Mouse (Mus musculus): ENCODE measurements around the gene Hist1h2bg. TPM values are rescaled to one million over a fixed set of nuclear protein-coding genes. Genes with fewer than 3 reads are reported as not detected.

Gene Hist1h2bg
- total and polyA plus RNA-seq, 3 experiments = 14.7 to 2,580 TPM; not detected in 1

DNA sequence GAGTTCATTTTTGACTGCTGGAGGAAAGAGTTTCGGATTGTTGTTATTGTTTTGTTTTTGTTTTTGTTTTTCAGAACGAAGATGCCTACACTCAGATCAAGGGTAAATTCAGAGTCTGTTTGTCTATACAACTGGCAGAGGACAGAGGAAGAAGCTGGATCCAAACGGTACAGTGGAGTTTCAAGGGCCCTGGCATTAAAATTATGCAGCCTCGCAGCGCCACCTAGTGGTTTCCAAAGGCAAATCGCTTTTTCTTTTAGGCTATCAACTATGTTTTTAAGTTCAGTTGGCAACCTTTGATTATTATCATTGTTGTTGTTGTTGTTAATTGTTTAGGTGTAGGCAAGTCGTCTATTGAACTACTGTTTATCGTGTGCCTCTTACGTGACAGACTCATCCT is 26.8 kb downstream of the Hist1h2bg start:
- 0 out of 4 replicates have a peak overlapping the region, but pooled peaks of 1 of the 2 experiments have one; percentile 19 for H3K4me3 ChIP-seq (ENCODE audit: control insufficient read depth in 1 of 2, insufficient read depth in 1 of 2, low read depth in 2 of 2, low read length in 2 of 2)
- peak; percentile 89 for DNase-seq (ENCODE audit: low read depth, low spot score)
- peaks cover 0 to 28% of the 10 kb centered on the region in 2 experiments; a peak in 2 of 4 replicates for H3K36me3 ChIP-seq (ENCODE audit: control insufficient read depth in 1 of 2, insufficient read depth in 2 of 2, low read length in 2 of 2)
- H3K27ac ChIP-seq (ENCODE audit: control insufficient read depth, low read depth, low read length) = no peak overlapping the region
- peaks cover 15 to 26% of the 10 kb centered on the region in 2 experiments for H3K4me1 ChIP-seq (ENCODE audit: control insufficient read depth in 1 of 2, insufficient read depth in 2 of 2, low read length in 2 of 2)
- H3K79me2 ChIP-seq (ENCODE audit: control insufficient read depth, insufficient read depth, low read length, poor library complexity) = no peaks in the 10 kb centered on the region
- peak overlapping the region; percentile 34; the same call in 1 of the 2 replicates for H3K9ac ChIP-seq (ENCODE audit: control insufficient read depth, low read depth, low read length, poor library complexity, severe bottlenecking)
- no peaks in the 10 kb centered on the region for H3K9me3 ChIP-seq (replicated peaks; ENCODE audit: insufficient read depth, low read length)
- no peaks in the 10 kb centered on the region for H3K27me3 ChIP-seq (ENCODE audit: control insufficient read depth in 1 of 2, insufficient read depth in 2 of 2, low read length in 2 of 2)
- TF ChIP-seq RAD21 (IDR thresholded peaks at IDR 0.05; ENCODE audit: low read depth, low read length) = peak; percentile 98
- TF ChIP-seq USF1 (IDR thresholded peaks at IDR 0.05; ENCODE audit: low read depth, low read length) = no peak
- no peak for TF ChIP-seq POLR2AphosphoS5 (IDR thresholded peaks at IDR 0.05; ENCODE audit: borderline replicate concordance, low read depth, low read length)
- TF ChIP-seq MAX (IDR thresholded peaks at IDR 0.05; ENCODE audit: low read length) = no peak
- TF ChIP-seq ZKSCAN1 (IDR thresholded peaks at IDR 0.05; ENCODE audit: low read depth, low read length) = no peak
- TF ChIP-seq TAL1 (IDR thresholded peaks at IDR 0.05; ENCODE audit: low read length) = no peak
- TF ChIP-seq POLR2AphosphoS2 (IDR thresholded peaks at IDR 0.05; ENCODE audit: low read length) = no peak
- TF ChIP-seq ZC3H11A (IDR thresholded peaks at IDR 0.05; ENCODE audit: low read depth, low read length) = peak; percentile 85
- TF ChIP-seq ZMIZ1 (IDR thresholded peaks at IDR 0.05; ENCODE audit: low read depth, low read length) = no peak
- peak; percentile 76 for TF ChIP-seq SMC3 (IDR thresholded peaks at IDR 0.05; ENCODE audit: low read depth, low read length)
- peak; percentile 27; the same call in 1 of the 2 replicates for TF ChIP-seq GATA1 (IDR thresholded peaks at IDR 0.05; ENCODE audit: low read depth, low read length)
- TF ChIP-seq RCOR1 (IDR thresholded peaks at IDR 0.05; ENCODE audit: low read depth, low read length) = no peak
- no peak for TF ChIP-seq POLR2A (IDR thresholded peaks at IDR 0.05; ENCODE audit: control insufficient read depth in 1 of 2, insufficient read depth in 1 of 2, low read depth in 1 of 2, low read length in 2 of 2, poor library complexity in 1 of 2)
- TF ChIP-seq NELFE (IDR thresholded peaks at IDR 0.05; ENCODE audit: low read depth, low read length) = no peak
- no peak for TF ChIP-seq MAFK (IDR thresholded peaks at IDR 0.05; ENCODE audit: borderline replicate concordance, low read depth, low read length)
- TF ChIP-seq SIN3A (IDR thresholded peaks at IDR 0.05; ENCODE audit: low read length) = peak; percentile 70
- TF ChIP-seq NRF1 (IDR thresholded peaks at IDR 0.05; ENCODE audit: insufficient read depth, low read depth, low read length, poor library complexity, severe bottlenecking) = no peak
- no peak for TF ChIP-seq TCF12 (IDR thresholded peaks at IDR 0.05; ENCODE audit: low read depth, low read length)
- no peak for TF ChIP-seq KAT2A (conservative IDR thresholded peaks at IDR 0.05; ENCODE audit: low read depth, low read length)
- no peak for TF ChIP-seq MYB (IDR thresholded peaks at IDR 0.05; ENCODE audit: low read depth, low read length)
- TF ChIP-seq USF2 (IDR thresholded peaks at IDR 0.05; ENCODE audit: borderline replicate concordance in 1 of 2, insufficient read depth in 1 of 2, low read depth in 1 of 2, low read length in 2 of 2) = no peak
- TF ChIP-seq ELF1 (IDR thresholded peaks at IDR 0.05; ENCODE audit: low read depth, low read length) = 0 out of 2 replicates have a peak, but pooled peaks have one; percentile 24
- no peak for TF ChIP-seq MEF2A (IDR thresholded peaks at IDR 0.05; ENCODE audit: extremely low read depth, insufficient replicate concordance, low read depth, low read length, poor library complexity, severe bottlenecking)
- no peak for TF ChIP-seq HCFC1 (IDR thresholded peaks at IDR 0.05; ENCODE audit: low read depth, low read length)
- no peak for TF ChIP-seq MYC (IDR thresholded peaks at IDR 0.05; ENCODE audit: low read depth, low read length)
- TF ChIP-seq GABPA (IDR thresholded peaks at IDR 0.05; ENCODE audit: low read depth, low read length) = no peak
- no peak for TF ChIP-seq ETS1 (IDR thresholded peaks at IDR 0.05; ENCODE audit: low read depth, low read length)
- TF ChIP-seq CHD2 (IDR thresholded peaks at IDR 0.05; ENCODE audit: low read length) = no peak
- no peak for TF ChIP-seq UBTF (IDR thresholded peaks at IDR 0.05; ENCODE audit: borderline replicate concordance, insufficient read depth, low read depth, low read length)
- TF ChIP-seq TBP (IDR thresholded peaks at IDR 0.05; ENCODE audit: low read depth, low read length) = peak; percentile 53; the same call in 1 of the 2 replicates
- no peak for TF ChIP-seq CHD1 (IDR thresholded peaks at IDR 0.05; ENCODE audit: low read depth, low read length)
- no peak for TF ChIP-seq MAZ (IDR thresholded peaks at IDR 0.05; ENCODE audit: low read depth, low read length)
- TF ChIP-seq ZNF384 (IDR thresholded peaks at IDR 0.05; ENCODE audit: low read depth, low read length) = 0 out of 2 replicates have a peak, but pooled peaks have one; percentile 18
- TF ChIP-seq CTCF (IDR thresholded peaks at IDR 0.05 in 2 of 3, conservative IDR thresholded peaks at IDR 0.05 in 1 of 3; ENCODE audit: control insufficient read depth in 1 of 3, insufficient read depth in 1 of 3, low read depth in 2 of 3, low read length in 3 of 3, poor library complexity in 1 of 3, severe bottlenecking in 1 of 3) = peak; percentile 75 to 88 (median 77)
- no peak for TF ChIP-seq E2F4 (IDR thresholded peaks at IDR 0.05; ENCODE audit: borderline replicate concordance, low read depth, low read length)
- no peak for TF ChIP-seq JUND (IDR thresholded peaks at IDR 0.05; ENCODE audit: low read depth, low read length)
- no peak for TF ChIP-seq EP300 (IDR thresholded peaks at IDR 0.05; ENCODE audit: low read depth in 1 of 2, low read length in 2 of 2)
